ENCODE assay signal across 17 mouse cellular contexts in the genomic region with DNA sequence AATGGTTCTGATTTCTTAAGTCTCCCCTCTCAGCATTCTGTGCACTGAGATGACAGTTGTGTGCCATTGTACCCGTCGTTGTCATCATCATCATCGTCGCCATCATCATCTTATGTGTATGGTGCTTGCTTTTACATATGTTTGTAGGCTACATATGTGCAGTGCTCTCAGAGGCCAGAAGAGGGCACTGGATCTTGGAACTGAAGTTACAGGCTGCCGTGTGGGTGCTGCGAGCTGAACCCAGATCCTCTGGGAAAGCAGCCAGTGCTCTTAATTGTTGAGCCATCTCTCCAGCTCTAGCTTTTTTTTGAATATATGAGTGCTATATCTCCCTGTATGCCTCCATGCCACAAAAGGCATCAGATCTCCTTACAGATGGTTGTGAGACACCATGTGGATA. TPM values are rescaled to one million over a fixed set of nuclear protein-coding genes. Genes with fewer than 3 reads are reported as not detected.
A peak's percentile ranks its signal among the peaks of the same experiment; 100 is the strongest.
DNase-seq lines count a peak whose midpoint lies in the region; ATAC-seq and TF ChIP-seq lines count a peak whose summit lies in the region.
"Had no signal": no experiment of that assay in that cellular context is flagged by ENCODE, and none has a peak within 500 bp of the region (broad histone marks: within the 10 kb centered on the region; RNA-seq: fewer than 3 reads in every experiment).

No protein-coding gene starts in this region.

- H3K27me3 ChIP-seq in liver, embryonic 14.5 days (ENCODE audit: control insufficient read depth, insufficient read depth, low read length), result no peaks in the 10 kb centered on the region
- no peaks in the 10 kb centered on the region for H3K27me3 ChIP-seq in liver, embryonic 12.5 days (replicated peaks)
- H3K27me3 ChIP-seq in MEL (ENCODE audit: control insufficient read depth in 1 of 2, insufficient read depth in 2 of 2, low read length in 2 of 2), result no peaks in the 10 kb centered on the region
- no peaks in the 10 kb centered on the region for H3K27me3 ChIP-seq in stomach, postnatal 0 days (ENCODE audit: control insufficient read depth, insufficient read depth, low read length)
- H3K27me3 ChIP-seq: embryonic facial prominence, embryonic 15.5 days; forebrain, embryonic 15.5 days; heart, embryonic 13.5 days; liver, embryonic 13.5 days had no signal

- peak; percentile 52 for TF ChIP-seq CTCF in liver, embryonic 14.5 days (IDR thresholded peaks at IDR 0.05; ENCODE audit: low read depth)
- TF ChIP-seq CTCF in MEL (IDR thresholded peaks at IDR 0.05 in 2 of 3, conservative IDR thresholded peaks at IDR 0.05 in 1 of 3; ENCODE audit: control insufficient read depth in 1 of 3, insufficient read depth in 1 of 3, low read depth in 2 of 3, low read length in 3 of 3, poor library complexity in 1 of 3, severe bottlenecking in 1 of 3), result peak; percentile 47 to 69 (median 55)
- TF ChIP-seq CTCF in stomach, postnatal 0 days (IDR thresholded peaks at IDR 0.05; ENCODE audit: low read depth), result peak; percentile 33

- H3K4me1 ChIP-seq in liver, embryonic 14.5 days (replicated peaks; ENCODE audit: control insufficient read depth in 2 of 2, insufficient read depth in 2 of 2, low read length in 1 of 2), result peaks cover 3 to 5% of the 10 kb centered on the region in 2 experiments; a peak in 3 of 4 replicates
- peaks cover 13% of the 10 kb centered on the region for H3K4me1 ChIP-seq in liver, embryonic 12.5 days
- H3K4me1 ChIP-seq in MEL (ENCODE audit: control insufficient read depth in 1 of 2, insufficient read depth in 2 of 2, low read length in 2 of 2), result peaks cover 0 to 5% of the 10 kb centered on the region in 2 experiments; a peak in 2 of 4 replicates
- 0 out of 2 replicates have a peak, but pooled peaks cover 2% of the 10 kb centered on the region for H3K4me1 ChIP-seq in stomach, postnatal 0 days (replicated peaks; ENCODE audit: control insufficient read depth, insufficient read depth)

- no peak for ATAC-seq in liver, embryonic 14.5 days (ENCODE audit: insufficient read depth)
- no peak for ATAC-seq in liver, embryonic 12.5 days
- no peak for ATAC-seq in stomach, postnatal 0 days (ENCODE audit: low FRiP score, low TSS enrichment)
- ATAC-seq in activated CD4-positive, CD25-positive, alpha-beta regulatory T cell, adult 4 months, result no peak
- ATAC-seq: forebrain, embryonic 15.5 days had no signal

- no peaks in the 10 kb centered on the region for H3K36me3 ChIP-seq in liver, embryonic 14.5 days (replicated peaks; ENCODE audit: control insufficient read depth, insufficient read depth, low read depth)
- peaks cover 3% of the 10 kb centered on the region; the same call in 1 of the 2 replicates for H3K36me3 ChIP-seq in liver, embryonic 12.5 days
- peaks cover 0 to 3% of the 10 kb centered on the region in 2 experiments; a peak in 1 of 4 replicates for H3K36me3 ChIP-seq in MEL (ENCODE audit: control insufficient read depth in 1 of 2, insufficient read depth in 2 of 2, low read length in 2 of 2)
- no peaks in the 10 kb centered on the region for H3K36me3 ChIP-seq in stomach, postnatal 0 days (ENCODE audit: control insufficient read depth, insufficient read depth, low read length)
- H3K36me3 ChIP-seq: embryonic facial prominence, embryonic 15.5 days; forebrain, embryonic 15.5 days; heart, embryonic 13.5 days; hindbrain, embryonic 10.5 days; liver, embryonic 13.5 days; midbrain, embryonic 10.5 days had no signal

- DNase-seq in liver, embryonic 14.5 days (ENCODE audit: low read depth in 3 of 3, low spot score in 3 of 3), result no peak
- DNase-seq in thymus, postnatal 4 days, result peak; percentile 49
- DNase-seq in thymus, postnatal 25 days, result no peak
- peak; percentile 77 for DNase-seq in MEL (ENCODE audit: low read depth, low spot score)
- no peak for DNase-seq in stomach, postnatal 0 days (ENCODE audit: low spot score)
- no peak for DNase-seq in kidney, adult 9 months
- DNase-seq: cerebellum, adult 11 months; gastrocnemius, postnatal 14 days; kidney, adult 2 months; liver, embryonic 13.5 days had no signal

- no peak for TF ChIP-seq POLR2A in MEL (IDR thresholded peaks at IDR 0.05; ENCODE audit: control insufficient read depth in 1 of 2, insufficient read depth in 1 of 2, low read depth in 1 of 2, low read length in 2 of 2, poor library complexity in 1 of 2)

- H3K4me3 ChIP-seq in liver, embryonic 14.5 days (ENCODE audit: insufficient read depth in 1 of 2, low read depth in 2 of 2, low read length in 2 of 2), result no peak overlapping the region
- H3K4me3 ChIP-seq in liver, embryonic 12.5 days, result no peak overlapping the region
- H3K4me3 ChIP-seq in MEL (ENCODE audit: control insufficient read depth in 1 of 2, insufficient read depth in 1 of 2, low read depth in 2 of 2, low read length in 2 of 2), result no peak overlapping the region
- no peak overlapping the region for H3K4me3 ChIP-seq in stomach, postnatal 0 days (ENCODE audit: low read depth, low read length)
- H3K4me3 ChIP-seq: embryonic facial prominence, embryonic 15.5 days; forebrain, embryonic 15.5 days; heart, embryonic 13.5 days; hindbrain, embryonic 10.5 days; liver, embryonic 13.5 days; midbrain, embryonic 10.5 days had no signal

- no peak overlapping the region for H3K4me2 ChIP-seq in liver, embryonic 14.5 days (ENCODE audit: low read depth)
- H3K4me2 ChIP-seq in liver, embryonic 12.5 days, result no peak overlapping the region
- H3K4me2 ChIP-seq in stomach, postnatal 0 days (replicated peaks; ENCODE audit: low read depth), result no peak overlapping the region
- H3K4me2 ChIP-seq: embryonic facial prominence, embryonic 15.5 days; forebrain, embryonic 15.5 days; heart, embryonic 13.5 days; liver, embryonic 13.5 days had no signal

- TF ChIP-seq RAD21 in MEL (IDR thresholded peaks at IDR 0.05; ENCODE audit: low read depth, low read length), result 0 out of 2 replicates have a peak, but pooled peaks have one; percentile 2

- H3K9ac ChIP-seq in liver, embryonic 14.5 days (replicated peaks), result no peak overlapping the region
- H3K9ac ChIP-seq in liver, embryonic 12.5 days, result no peak overlapping the region
- H3K9ac ChIP-seq in MEL (ENCODE audit: control insufficient read depth, low read depth, low read length, poor library complexity, severe bottlenecking), result no peak overlapping the region
- H3K9ac ChIP-seq in stomach, postnatal 0 days (ENCODE audit: low read length), result no peak overlapping the region
- H3K9ac ChIP-seq: embryonic facial prominence, embryonic 15.5 days; forebrain, embryonic 15.5 days; heart, embryonic 13.5 days; liver, embryonic 13.5 days had no signal

- peaks cover 9% of the 10 kb centered on the region for H3K79me2 ChIP-seq in MEL (ENCODE audit: control insufficient read depth, insufficient read depth, low read length, poor library complexity)

- no peak for TF ChIP-seq EP300 in liver, embryonic 14.5 days (IDR thresholded peaks at IDR 0.05; ENCODE audit: low read depth)
- TF ChIP-seq EP300 in MEL (IDR thresholded peaks at IDR 0.05; ENCODE audit: low read depth in 1 of 2, low read length in 2 of 2), result no peak
- TF ChIP-seq EP300 in stomach, postnatal 0 days (optimal IDR thresholded peaks at IDR 0.05), result no peak

- H3K27ac ChIP-seq in liver, embryonic 14.5 days, result no peak overlapping the region
- H3K27ac ChIP-seq in liver, embryonic 12.5 days, result no peak overlapping the region
- no peak overlapping the region for H3K27ac ChIP-seq in MEL (ENCODE audit: control insufficient read depth, low read depth, low read length)
- H3K27ac ChIP-seq in stomach, postnatal 0 days (replicated peaks), result no peak overlapping the region
- H3K27ac ChIP-seq: embryonic facial prominence, embryonic 15.5 days; forebrain, embryonic 15.5 days; heart, embryonic 13.5 days; hindbrain, embryonic 10.5 days; liver, embryonic 13.5 days; midbrain, embryonic 10.5 days had no signal

- 63% methylated on average over 6 of the region's 6 CpGs for WGBS in liver, embryonic 14.5 days (ENCODE audit: insufficient replicate concordance)
- WGBS in liver, embryonic 12.5 days (ENCODE audit: insufficient replicate concordance), result 63% methylated on average over 6 of the region's 6 CpGs
- WGBS in stomach, postnatal 0 days, result 76% methylated on average over 6 of the region's 6 CpGs

- H3K9me3 ChIP-seq in liver, embryonic 14.5 days (ENCODE audit: control insufficient read depth, low read length), result no peaks in the 10 kb centered on the region
- H3K9me3 ChIP-seq in liver, embryonic 12.5 days (replicated peaks), result no peaks in the 10 kb centered on the region
- no peaks in the 10 kb centered on the region for H3K9me3 ChIP-seq in MEL (replicated peaks; ENCODE audit: insufficient read depth, low read length)
- no peaks in the 10 kb centered on the region for H3K9me3 ChIP-seq in stomach, postnatal 0 days (ENCODE audit: control insufficient read depth, low read length)
- H3K9me3 ChIP-seq: embryonic facial prominence, embryonic 15.5 days; forebrain, embryonic 15.5 days; liver, embryonic 13.5 days had no signal

TF ChIP-seq in MEL, 35 proteins besides CTCF, POLR2A, EP300 and RAD21:
- TF ChIP-seq MYB (IDR thresholded peaks at IDR 0.05; ENCODE audit: low read depth, low read length) (no peak), SMC3 (IDR thresholded peaks at IDR 0.05; ENCODE audit: low read depth, low read length) (peak; percentile 32; the same call in 1 of the 2 replicates)

RNA-seq across cellular contexts. Expression of a gene that starts 55.4 kb away (rescaled TPM):
- 16.7 and 17.3 TPM in 2 replicates for polyA plus RNA-seq in liver, embryonic 14.5 days (2012; rRNA removed)
- polyA plus RNA-seq in liver, embryonic 14.5 days (2014; fragmentation: Nextera tagmentation; extraction: Ambion mirVana), result 24.9 and 27.4 TPM in 2 replicates
- 33.3 and 35.0 TPM in 2 replicates for polyA plus RNA-seq in liver, embryonic 12.5 days (2016; fragmentation: Nextera tagmentation; extraction: Ambion mirVana)
- 17.3 and 19.3 TPM in 2 replicates for total RNA-seq in MEL (2012; rRNA removed)
- polyA plus RNA-seq in MEL (2012; ENCODE audit: insufficient read depth in 1 of 2, insufficient read length in 2 of 2, low read depth in 1 of 2, low replicate concordance in 2 of 2, missing spikeins in 1 of 2), result 10 to 100 TPM in 1 of 2 experiments, not detected in 1; 50.8 TPM
- polyA plus RNA-seq in stomach, postnatal 0 days (2015; fragmentation: Nextera tagmentation; extraction: Ambion mirVana), result 3.0 and 3.6 TPM in 2 replicates
- 100 to 1,000 TPM in 1 of 2 experiments, 10 to 100 TPM in 1; 88.8 to 120 TPM for polyA plus RNA-seq in activated CD4-positive, CD25-positive, alpha-beta regulatory T cell, adult 4 months (2017; shearing (Covaris generic))

RNA-seq across cellular contexts. Expression of a gene that starts 55.6 kb away (rescaled TPM):
- polyA plus RNA-seq in liver, embryonic 14.5 days (2012; rRNA removed), result 281 and 283 TPM in 2 replicates
- 283 and 288 TPM in 2 replicates for polyA plus RNA-seq in liver, embryonic 14.5 days (2014; fragmentation: Nextera tagmentation; extraction: Ambion mirVana)
- polyA plus RNA-seq in liver, embryonic 12.5 days (2016; fragmentation: Nextera tagmentation; extraction: Ambion mirVana), result 325 and 336 TPM in 2 replicates
- total RNA-seq in MEL (2012; rRNA removed), result 525 and 545 TPM in 2 replicates
- polyA plus RNA-seq in MEL (2012; ENCODE audit: insufficient read depth in 1 of 2, insufficient read length in 2 of 2, low read depth in 1 of 2, low replicate concordance in 2 of 2, missing spikeins in 1 of 2), result 100 to 1,000 TPM in 1 of 2 experiments, not detected in 1; 671 TPM
- polyA plus RNA-seq in stomach, postnatal 0 days (2015; fragmentation: Nextera tagmentation; extraction: Ambion mirVana), result 294 and 295 TPM in 2 replicates
- 100 to 1,000 TPM; 603 to 630 TPM for polyA plus RNA-seq in activated CD4-positive, CD25-positive, alpha-beta regulatory T cell, adult 4 months (2017; shearing (Covaris generic))

Comparison
In these comparisons a context has a peak if more than half of its experiments do, and no peak if none do; other contexts are left out.
1. DNase-seq: peak in thymus, postnatal 4 days (single experiment) and MEL (single experiment); none in liver, embryonic 14.5 days (0 of 3), thymus, postnatal 25 days (single experiment), stomach, postnatal 0 days (single experiment) and kidney, adult 9 months (single experiment).
2. Peak in every context shown above with its lines, with median percentiles within 50 percentile points of each other: CTCF ChIP-seq.